Mouse (Mus musculus): ENCODE data around the gene Mrps24. TPM values are rescaled to one million over a fixed set of nuclear protein-coding genes. Genes with fewer than 3 reads are reported as not detected.

Mrps24 gene
- polyA plus RNA-seq, 1 experiment from 2014 or later: 88.8 TPM

Other genes with a start within 250 kb of the Mrps24 start
- 109 and 117 TPM in 2 replicates for gene Xbp1, start 195.0 kb downstream of the Mrps24 start, polyA plus RNA-seq (2015; fragmentation: Nextera tagmentation; extraction: Ambion mirVana)
- gene Ccdc117, start 173.5 kb downstream of the Mrps24 start, polyA plus RNA-seq (2015; fragmentation: Nextera tagmentation; extraction: Ambion mirVana): 8.1 and 8.8 TPM in 2 replicates
- 1.0 and 1.2 TPM in 2 replicates for gene Ankrd36, start 146.0 kb downstream of the Mrps24 start, polyA plus RNA-seq (2015; fragmentation: Nextera tagmentation; extraction: Ambion mirVana)
- 8.4 and 8.7 TPM in 2 replicates for gene Urgcp, start 46.7 kb upstream of the Mrps24 start, polyA plus RNA-seq (2015; fragmentation: Nextera tagmentation; extraction: Ambion mirVana)
- gene Dbnl, start 72.8 kb upstream of the Mrps24 start, polyA plus RNA-seq (2015; fragmentation: Nextera tagmentation; extraction: Ambion mirVana): 44.5 and 49.3 TPM in 2 replicates
- 7.5 and 12.4 TPM in 2 replicates for gene Pgam2, start 88.1 kb upstream of the Mrps24 start, polyA plus RNA-seq (2015; fragmentation: Nextera tagmentation; extraction: Ambion mirVana)
- gene Polm, start 122.3 kb upstream of the Mrps24 start, polyA plus RNA-seq (2015; fragmentation: Nextera tagmentation; extraction: Ambion mirVana): 1.9 and 2.2 TPM in 2 replicates
- 7.0 and 8.2 TPM in 2 replicates for gene Aebp1, start 146.3 kb upstream of the Mrps24 start, polyA plus RNA-seq (2015; fragmentation: Nextera tagmentation; extraction: Ambion mirVana)
- gene Pold2, start 162.6 kb upstream of the Mrps24 start, polyA plus RNA-seq (2015; fragmentation: Nextera tagmentation; extraction: Ambion mirVana): 58.8 and 64.0 TPM in 2 replicates
- gene Myl7, start 183.1 kb upstream of the Mrps24 start, polyA plus RNA-seq (2015; fragmentation: Nextera tagmentation; extraction: Ambion mirVana): 4.5 and 5.0 TPM in 2 replicates
- gene Gck, start 234.4 kb upstream of the Mrps24 start, polyA plus RNA-seq (2015; fragmentation: Nextera tagmentation; extraction: Ambion mirVana): 0.41 and 0.59 TPM in 2 replicates
- gene Ykt6, start 240.0 kb upstream of the Mrps24 start, polyA plus RNA-seq (2015; fragmentation: Nextera tagmentation; extraction: Ambion mirVana): 18.8 and 19.7 TPM in 2 replicates